8 mouse cellular contexts compared by ENCODE assay signal in genomic region chr7:130520812-130521422, GRCm38 (mm10). TPM values are rescaled to one million over a fixed set of nuclear protein-coding genes. Genes with fewer than 3 reads are reported as not detected.
DNase-seq lines count a peak whose midpoint lies in the region; ATAC-seq lines count a peak whose summit lies in the region.

No protein-coding gene starts in this region.

- H3K9me3 ChIP-seq in forebrain, embryonic 10.5 days = no peaks in the 10 kb centered on the region
- H3K9me3 ChIP-seq in forebrain, embryonic 14.5 days (replicated peaks; ENCODE audit: control insufficient read depth, low read length) = no peaks in the 10 kb centered on the region
- no peaks in the 10 kb centered on the region for H3K9me3 ChIP-seq in neural tube, embryonic 12.5 days

- no peak for DNase-seq in forebrain, embryonic 10.5 days (ENCODE audit: extremely low spot score, low spot score)
- no peak for DNase-seq in forebrain, embryonic 14.5 days (ENCODE audit: low spot score)
- DNase-seq in neural tube, embryonic 10.5 days (ENCODE audit: extremely low spot score, low spot score) = no peak
- peak; percentile 32 to 68 for DNase-seq in kidney, postnatal 25 days
- DNase-seq in adrenal gland, adult 8-10 months = no peak
- DNase-seq in urinary bladder, postnatal 25 days (ENCODE audit: low spot score) = no peak
- no peak for DNase-seq in spleen, postnatal 10 days (ENCODE audit: low spot score in 2 of 2)

- H3K4me1 ChIP-seq in forebrain, embryonic 10.5 days = peaks cover 25% of the 10 kb centered on the region
- H3K4me1 ChIP-seq in forebrain, embryonic 14.5 days (ENCODE audit: control insufficient read depth, insufficient read depth, low read length) = peaks cover 13% of the 10 kb centered on the region
- H3K4me1 ChIP-seq in neural tube, embryonic 12.5 days = peaks cover 20% of the 10 kb centered on the region

- no peak overlapping the region for H3K9ac ChIP-seq in forebrain, embryonic 14.5 days (ENCODE audit: low read length)
- H3K9ac ChIP-seq in neural tube, embryonic 12.5 days = no peak overlapping the region

- H3K36me3 ChIP-seq in forebrain, embryonic 10.5 days (replicated peaks) = no peaks in the 10 kb centered on the region
- H3K36me3 ChIP-seq in forebrain, embryonic 14.5 days (ENCODE audit: control insufficient read depth, insufficient read depth, low read length) = no peaks in the 10 kb centered on the region
- no peaks in the 10 kb centered on the region for H3K36me3 ChIP-seq in neural tube, embryonic 12.5 days

- ATAC-seq in forebrain, embryonic 14.5 days = no peak
- ATAC-seq in neural tube, embryonic 12.5 days (ENCODE audit: low FRiP score, low read depth) = no peak

- WGBS in forebrain, embryonic 10.5 days = 92% methylated on average over 14 of the region's 14 CpGs
- 94% methylated on average over 14 of the region's 14 CpGs for WGBS in forebrain, embryonic 14.5 days
- 89% methylated on average over 14 of the region's 14 CpGs for WGBS in neural tube, embryonic 12.5 days

- no peaks in the 10 kb centered on the region for H3K27me3 ChIP-seq in forebrain, embryonic 10.5 days (ENCODE audit: poor library complexity, severe bottlenecking)
- no peaks in the 10 kb centered on the region for H3K27me3 ChIP-seq in forebrain, embryonic 14.5 days (replicated peaks; ENCODE audit: control insufficient read depth, insufficient read depth, low read length)
- no peaks in the 10 kb centered on the region for H3K27me3 ChIP-seq in neural tube, embryonic 12.5 days (replicated peaks)

- no peak overlapping the region for H3K4me3 ChIP-seq in forebrain, embryonic 10.5 days
- H3K4me3 ChIP-seq in forebrain, embryonic 14.5 days (ENCODE audit: low read depth, low read length) = no peak overlapping the region
- H3K4me3 ChIP-seq in neural tube, embryonic 12.5 days = no peak overlapping the region

- H3K4me2 ChIP-seq in forebrain, embryonic 14.5 days (ENCODE audit: low read length) = no peak overlapping the region
- 0 out of 2 replicates have a peak overlapping the region, but pooled peaks have one; percentile 73 for H3K4me2 ChIP-seq in neural tube, embryonic 12.5 days (replicated peaks)

- peak overlapping the region; percentile 99; the same call in 1 of the 2 replicates for H3K27ac ChIP-seq in forebrain, embryonic 10.5 days
- no peak overlapping the region; the same call in 1 of the 2 replicates for H3K27ac ChIP-seq in forebrain, embryonic 14.5 days (ENCODE audit: low read depth, low read length)
- H3K27ac ChIP-seq in neural tube, embryonic 12.5 days = no peak overlapping the region

RNA-seq across cellular contexts. Expression of gene Ate1, which starts 0.7 kb away (rescaled TPM):
- 52.4 and 53.3 TPM in 2 replicates for polyA plus RNA-seq in forebrain, embryonic 10.5 days (2016; fragmentation: Nextera tagmentation; extraction: Ambion mirVana)
- polyA plus RNA-seq in forebrain, embryonic 14.5 days (2014; fragmentation: Nextera tagmentation; extraction: Ambion mirVana) = 73.7 and 85.8 TPM in 2 replicates
- 62.7 and 71.6 TPM in 2 replicates for polyA plus RNA-seq in neural tube, embryonic 12.5 days (2016; fragmentation: Nextera tagmentation; extraction: Ambion mirVana)
- 10 to 100 TPM; 38.1 to 62.3 (median 49.4) TPM for total RNA-seq in adrenal gland, adult 8-10 months (2022)

RNA-seq across cellular contexts. Expression of gene Nsmce4a, which starts 52.0 kb away (rescaled TPM):
- 197 and 203 TPM in 2 replicates for polyA plus RNA-seq in forebrain, embryonic 10.5 days (2016; fragmentation: Nextera tagmentation; extraction: Ambion mirVana)
- 130 and 154 TPM in 2 replicates for polyA plus RNA-seq in forebrain, embryonic 14.5 days (2014; fragmentation: Nextera tagmentation; extraction: Ambion mirVana)
- polyA plus RNA-seq in neural tube, embryonic 12.5 days (2016; fragmentation: Nextera tagmentation; extraction: Ambion mirVana) = 138 and 143 TPM in 2 replicates
- 10 to 100 TPM; 70.1 to 87.9 (median 80.8) TPM for total RNA-seq in adrenal gland, adult 8-10 months (2022)

RNA-seq across cellular contexts. Expression of gene Tacc2, which starts 56.3 kb away (rescaled TPM):
- 38.2 and 40.3 TPM in 2 replicates for polyA plus RNA-seq in forebrain, embryonic 10.5 days (2016; fragmentation: Nextera tagmentation; extraction: Ambion mirVana)
- polyA plus RNA-seq in forebrain, embryonic 14.5 days (2014; fragmentation: Nextera tagmentation; extraction: Ambion mirVana) = 40.2 and 47.9 TPM in 2 replicates
- 74.3 and 85.5 TPM in 2 replicates for polyA plus RNA-seq in neural tube, embryonic 12.5 days (2016; fragmentation: Nextera tagmentation; extraction: Ambion mirVana)
- total RNA-seq in adrenal gland, adult 8-10 months (2022) = 10 to 100 TPM; 38.1 to 63.0 (median 49.3) TPM

Comparison
In these comparisons a context has a peak if more than half of its experiments do, and no peak if none do; other contexts are left out.
1. DNase-seq: peak in kidney, postnatal 25 days (2 of 2); none in forebrain, embryonic 10.5 days (single experiment), forebrain, embryonic 14.5 days (single experiment), neural tube, embryonic 10.5 days (single experiment), adrenal gland, adult 8-10 months (single experiment), urinary bladder, postnatal 25 days (single experiment) and spleen, postnatal 10 days (0 of 2).